Mouse (Mus musculus) kidney, embryonic 16.5 days (tissue): ENCODE measurements around the gene Frg2f1. TPM values are rescaled to one million over a fixed set of nuclear protein-coding genes. Genes with fewer than 3 reads are reported as not detected.

Source experiments
- ATAC-seq: fragments of 200-750 bp; cut with Nextera tagmentation; 2 replicates; pipeline ENCODE4 v1.8.0; 2017; ENCODE audit warnings: moderate TSS enrichment; ENCODE audit not compliant: low FRiP score, low TSS enrichment
- H3K27ac ChIP-seq: fragments of 300-500 bp; sonication (generic); 2 replicates; pipeline ENCODE4 v1.5.1; 2014; ENCODE audit warnings: low read length
- H3K27me3 ChIP-seq: fragments of 300-500 bp; sonication (generic); 2 replicates; pipeline ENCODE4 v1.6.1; 2014; ENCODE audit warnings: low read length, control low read depth, mixed read lengths; ENCODE audit not compliant: insufficient read depth
- H3K36me3 ChIP-seq: fragments of 300-500 bp; sonication (generic); 2 replicates; pipeline ENCODE4 v1.6.1; 2014; ENCODE audit warnings: low read length, control low read depth, mixed read lengths; ENCODE audit not compliant: insufficient read depth
- H3K4me1 ChIP-seq: fragments of 300-500 bp; sonication (generic); 2 replicates; pipeline ENCODE4 v1.6.1; 2014; ENCODE audit warnings: low read length, control low read depth, mixed read lengths; ENCODE audit not compliant: insufficient read depth
- H3K4me2 ChIP-seq: fragments of 300-500 bp; sonication (generic); replicated peaks from 2 replicates; pipeline ENCODE4 v1.6.1; 2014; ENCODE audit warnings: low read depth, low read length
- H3K4me3 ChIP-seq: fragments of 300-500 bp; sonication (generic); 2 replicates; pipeline ENCODE4 v1.5.1; 2014; ENCODE audit warnings: mild to moderate bottlenecking, low read length
- H3K9ac ChIP-seq: fragments of 300-500 bp; sonication (generic); replicated peaks from 2 replicates; pipeline ENCODE4 v1.6.1; 2014; ENCODE audit warnings: low read length
- H3K9me3 ChIP-seq: fragments of 300-500 bp; sonication (generic); 2 replicates; pipeline ENCODE4 v1.6.1; 2016; ENCODE audit warnings: low read length, control low read depth
- WGBS: fragments of 180-500 bp; shearing (Covaris S2); extraction: QIAGEN DNeasy Blood & Tissue Kit; methylation state at CpG from one replicate; pipeline ENCODE4 v1.1.7; 2014; 5-methylcytosine and 5-hydroxymethylcytosine counted together
- polyA plus RNA-seq: library from polyadenylated mRNA; unstranded; fragments of >200 nt; fragmentation: Nextera tagmentation; extraction: Ambion mirVana; gene quantifications from 2 replicates; pipeline ENCODE4 v1.2.1, GENCODE M21; 2015

Frg2f1 gene
- 4.5 and 5.4 TPM in 2 replicates for polyA plus RNA-seq

GRCm38 (mm10) chr4:119539031-119539824 is at the start of gene Frg2f1:
Gene Frg2f1 (minus strand): TSS chr4:119539529.
- H3K27ac ChIP-seq = peak within 1 kb of the TSS; percentile 98
- H3K4me2 ChIP-seq = peak within 1 kb of the TSS; percentile 79
- peak within 1 kb of the TSS; percentile 97 for H3K4me3 ChIP-seq
- H3K9me3 ChIP-seq = no peaks in the 10 kb centered on the region
- peaks cover 21% of the 10 kb centered on the region for H3K4me1 ChIP-seq
- no peaks in the 10 kb centered on the region for H3K27me3 ChIP-seq
- WGBS = 1% methylated on average over 57 of the region's 85 CpGs
- H3K9ac ChIP-seq = peak within 1 kb of the TSS; percentile 98
- no peaks in the 10 kb centered on the region for H3K36me3 ChIP-seq
- peak; percentile 92 for ATAC-seq

GRCm38 (mm10) chr4:119588037-119588436 is 48.7 kb upstream of the Frg2f1 start:
- peaks cover 27% of the 10 kb centered on the region for H3K36me3 ChIP-seq
- WGBS = 93% methylated on average over 2 of the region's 2 CpGs
- no peaks in the 10 kb centered on the region for H3K4me1 ChIP-seq
- no peak overlapping the region for H3K9ac ChIP-seq
- H3K4me3 ChIP-seq = no peak overlapping the region
- no peak for ATAC-seq
- no peak overlapping the region for H3K27ac ChIP-seq
- no peaks in the 10 kb centered on the region for H3K27me3 ChIP-seq
- H3K4me2 ChIP-seq = no peak overlapping the region
- no peaks in the 10 kb centered on the region for H3K9me3 ChIP-seq

- H3K9ac ChIP-seq = no peak overlapping the region
Measured at GRCm38 (mm10) chr4:119575459-119575858, 36.1 kb upstream of the Frg2f1 start.

GRCm38 (mm10) chr4:119574504-119574903 is 35.2 kb upstream of the Frg2f1 start:
- Histone ChIP-seq H3K4me2 (no peak overlapping the region), H3K9ac (no peak overlapping the region), H3K27me3 (no peaks in the 10 kb centered on the region), H3K9me3 (no peaks in the 10 kb centered on the region; the same call in 1 of the 2 replicates), H3K27ac (no peak overlapping the region), H3K4me3 (no peak overlapping the region), H3K4me1 (no peaks in the 10 kb centered on the region), H3K36me3 (peaks cover 9% of the 10 kb centered on the region; the same call in 1 of the 2 replicates)
- no peak for ATAC-seq
- whole genome bisulfite sequencing = 78% methylated on average over 2 of the region's 2 CpGs

More at GRCm38 (mm10) chr4:119575459-119575858, 36.1 kb upstream of the Frg2f1 start:
- H3K27me3 ChIP-seq = no peaks in the 10 kb centered on the region
- no peak for ATAC-seq
- H3K4me3 ChIP-seq = no peak overlapping the region
- H3K4me1 ChIP-seq = no peaks in the 10 kb centered on the region
- H3K36me3 ChIP-seq = peaks cover 9% of the 10 kb centered on the region; the same call in 1 of the 2 replicates
- no peak overlapping the region for H3K27ac ChIP-seq
- 90% methylated on average over 3 of the region's 3 CpGs for WGBS
- H3K4me2 ChIP-seq = no peak overlapping the region
- H3K9me3 ChIP-seq = no peaks in the 10 kb centered on the region; the same call in 1 of the 2 replicates

- WGBS = 89% methylated on average over 3 of the region's 3 CpGs
- no peak overlapping the region for H3K27ac ChIP-seq
Measured at GRCm38 (mm10) chr4:119572682-119573081, 33.4 kb upstream of the Frg2f1 start.

GRCm38 (mm10) chr4:119566322-119566835 is 27.1 kb upstream of the Frg2f1 start:
- ATAC-seq = no peak
- Histone ChIP-seq H3K27me3 (no peaks in the 10 kb centered on the region), H3K36me3 (peaks cover 14% of the 10 kb centered on the region), H3K4me2 (no peak overlapping the region), H3K27ac (no peak overlapping the region), H3K9me3 (peaks cover 8% of the 10 kb centered on the region), H3K4me1 (no peaks in the 10 kb centered on the region), H3K9ac (no peak overlapping the region), H3K4me3 (no peak overlapping the region)
- WGBS = 77% methylated on average over 4 of the region's 4 CpGs

More at GRCm38 (mm10) chr4:119572682-119573081, 33.4 kb upstream of the Frg2f1 start:
- H3K4me2 ChIP-seq = no peak overlapping the region
- H3K4me3 ChIP-seq = no peak overlapping the region
- H3K4me1 ChIP-seq = no peaks in the 10 kb centered on the region
- H3K9ac ChIP-seq = no peak overlapping the region
- peaks cover 9% of the 10 kb centered on the region; the same call in 1 of the 2 replicates for H3K36me3 ChIP-seq
- ATAC-seq = no peak
- no peaks in the 10 kb centered on the region for H3K9me3 ChIP-seq
- no peaks in the 10 kb centered on the region for H3K27me3 ChIP-seq

GRCm38 (mm10) chr4:119563136-119563535 is 23.8 kb upstream of the Frg2f1 start:
- Histone ChIP-seq H3K27me3 (no peaks in the 10 kb centered on the region), H3K4me2 (no peak overlapping the region), H3K4me3 (no peak overlapping the region), H3K36me3 (peaks cover 14% of the 10 kb centered on the region), H3K4me1 (no peaks in the 10 kb centered on the region), H3K27ac (no peak overlapping the region), H3K9ac (no peak overlapping the region), H3K9me3 (peaks cover 8% of the 10 kb centered on the region)
- no peak for ATAC-seq

- peak; percentile 63 for ATAC-seq
- peaks cover 8% of the 10 kb centered on the region for H3K4me1 ChIP-seq
Measured at GRCm38 (mm10) chr4:119555466-119555865, 16.1 kb upstream of the Frg2f1 start.

GRCm38 (mm10) chr4:119550864-119551263 is 11.5 kb upstream of the Frg2f1 start:
- ATAC-seq = no peak
- H3K27ac ChIP-seq = no peak overlapping the region
- H3K9ac ChIP-seq = no peak overlapping the region
- no peaks in the 10 kb centered on the region for H3K36me3 ChIP-seq
- H3K4me3 ChIP-seq = no peak overlapping the region
- no peaks in the 10 kb centered on the region for H3K27me3 ChIP-seq
- 59% methylated on average over 1 of the region's 1 CpGs for WGBS
- no peak overlapping the region for H3K4me2 ChIP-seq
- H3K4me1 ChIP-seq = peaks cover 8% of the 10 kb centered on the region
- no peaks in the 10 kb centered on the region for H3K9me3 ChIP-seq

More at GRCm38 (mm10) chr4:119555466-119555865, 16.1 kb upstream of the Frg2f1 start:
- no peaks in the 10 kb centered on the region for H3K27me3 ChIP-seq
- WGBS = 42% methylated on average over 2 of the region's 2 CpGs
- no peak overlapping the region for H3K4me2 ChIP-seq
- no peak overlapping the region for H3K27ac ChIP-seq
- H3K9ac ChIP-seq = no peak overlapping the region
- no peaks in the 10 kb centered on the region for H3K36me3 ChIP-seq
- H3K9me3 ChIP-seq = no peaks in the 10 kb centered on the region
- H3K4me3 ChIP-seq = no peak overlapping the region

- Histone ChIP-seq H3K36me3 (no peaks in the 10 kb centered on the region), H3K4me2 (peak overlapping the region; percentile 79), H3K9ac (peak overlapping the region; percentile 98), H3K9me3 (no peaks in the 10 kb centered on the region), H3K27me3 (no peaks in the 10 kb centered on the region), H3K27ac (peak overlapping the region; percentile 98), H3K4me1 (peaks cover 21% of the 10 kb centered on the region), H3K4me3 (peak overlapping the region; percentile 97)
- ATAC-seq = no peak
- 6% methylated on average over 10 of the region's 10 CpGs for WGBS
Measured at GRCm38 (mm10) chr4:119540533-119540890, 1.2 kb upstream of the Frg2f1 start.
